Mouse (Mus musculus): Measurements from ENCODE around the gene Jmjd1c.

DNA sequence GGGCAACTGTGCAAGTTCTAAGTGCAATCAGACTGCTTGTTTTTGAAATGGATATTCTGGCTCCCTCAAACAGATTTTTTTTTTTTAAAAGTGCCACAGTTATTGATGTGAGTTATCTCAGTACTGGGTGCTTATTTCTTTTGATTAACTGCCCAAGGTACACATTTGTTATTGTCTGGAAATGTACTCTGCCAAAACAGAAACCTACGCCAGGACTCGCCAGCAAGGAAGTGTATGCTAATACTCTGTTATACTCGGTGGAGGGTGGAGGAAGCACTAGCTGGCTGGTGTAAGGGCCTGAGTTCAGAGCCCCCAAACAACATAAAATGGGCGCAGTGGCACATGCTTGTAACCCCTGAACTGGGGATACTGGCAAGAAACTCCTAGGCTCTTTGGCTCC is 34.1 kb upstream of the Jmjd1c start:
- TF ChIP-seq CTCF (IDR thresholded peaks at IDR 0.05; ENCODE audit: borderline replicate concordance, insufficient read depth, low read depth, low read length) (no peak), POLR2A (IDR thresholded peaks at IDR 0.05; ENCODE audit: borderline replicate concordance, insufficient read depth, low read length) (no peak)

Data from cerebellum, adult 2 months (tissue).